Mouse (Mus musculus) liver, embryonic 14.5 days (tissue): ENCODE results near the gene Kpna2. TPM values are rescaled to one million over a fixed set of nuclear protein-coding genes. Genes with fewer than 3 reads are reported as not detected.

ENCODE experiments used
- ATAC-seq: fragments of 200-750 bp; cut with Nextera tagmentation; 2 replicates; pipeline ENCODE4 v1.8.0; 2017; ENCODE audit warnings: moderate number of reproducible peaks, mild to moderate bottlenecking, moderate library complexity; ENCODE audit not compliant: insufficient read depth
- DNase-seq, 3 experiments: peaks; one replicate each; pipeline ENCODE4 v3.0.0-alpha.2; 2012 to 2013; ENCODE audit warnings: low read depth in 3 of 3, low spot score in 3 of 3
- H3K27ac ChIP-seq: fragments of 300-500 bp; sonication (generic); 2 replicates; pipeline ENCODE4 v1.5.1; 2014; ENCODE audit warnings: moderate library complexity, mild to moderate bottlenecking, control low read depth, inconsistent platforms
- H3K27me3 ChIP-seq: fragments of 300-500 bp; sonication (generic); 2 replicates; pipeline ENCODE4 v1.6.1; 2014; ENCODE audit warnings: mild to moderate bottlenecking, low read length, moderate library complexity; ENCODE audit not compliant: control insufficient read depth, insufficient read depth
- H3K36me3 ChIP-seq: fragments of 300-500 bp; sonication (generic); replicated peaks from 2 replicates; pipeline ENCODE4 v1.6.1; 2014; ENCODE audit warnings: low read depth; ENCODE audit not compliant: control insufficient read depth, insufficient read depth
- H3K4me1 ChIP-seq, 2 experiments: fragments of 200-500 bp in 1 of 2; fragments of 300-500 bp in 1 of 2; sonication (generic) in 1 of 2; replicated peaks; 2 replicates each; pipeline ENCODE4 v1.6.1; 2012 to 2014; ENCODE audit warnings: antibody characterized with exemption in 1 of 2, inconsistent platforms in 1 of 2, low read length in 1 of 2; ENCODE audit not compliant: control insufficient read depth in 2 of 2, insufficient read depth in 2 of 2
- H3K4me2 ChIP-seq: fragments of 300-500 bp; sonication (generic); 2 replicates; pipeline ENCODE4 v1.6.1; 2014; ENCODE audit warnings: low read depth, mild to moderate bottlenecking, control low read depth, moderate library complexity
- H3K4me3 ChIP-seq, 2 experiments: fragments of 200-500 bp in 1 of 2; fragments of 300-500 bp in 1 of 2; sonication (generic) in 1 of 2; 2 replicates each; pipeline ENCODE4 v1.5.1; 2012 to 2014; ENCODE audit warnings: low read depth in 2 of 2, low read length in 2 of 2, mild to moderate bottlenecking in 2 of 2, control low read depth in 1 of 2, inconsistent platforms in 1 of 2, moderate library complexity in 1 of 2; ENCODE audit not compliant: insufficient read depth in 1 of 2
- H3K9ac ChIP-seq: fragments of 300-500 bp; sonication (generic); replicated peaks from 2 replicates; pipeline ENCODE4 v1.6.1; 2014; ENCODE audit warnings: mild to moderate bottlenecking, control low read depth, moderate library complexity
- H3K9me3 ChIP-seq: fragments of 300-500 bp; sonication (generic); 2 replicates; pipeline ENCODE4 v1.6.1; 2016; ENCODE audit warnings: low read length, mixed read lengths; ENCODE audit not compliant: control insufficient read depth
- CTCF ChIP-seq: IDR thresholded peaks from 2 replicates; pipeline ENCODE4 v1.5.1; 2016; ENCODE audit warnings: antibody characterized with exemption, low read depth, control low read depth
- EP300 ChIP-seq: IDR thresholded peaks from 2 replicates; pipeline ENCODE4 v1.6.1; 2016; ENCODE audit warnings: antibody characterized with exemption, low read depth
- WGBS: fragments of 180-500 bp; shearing (Covaris S2); extraction: QIAGEN DNeasy Blood & Tissue Kit; methylation state at CpG from one replicate; pipeline ENCODE4 v1.1.7; 2014; ENCODE audit not compliant: insufficient replicate concordance; 5-methylcytosine and 5-hydroxymethylcytosine counted together
- polyA plus RNA-seq, 2 experiments: library from polyadenylated mRNA; depleted of rRNA in 1 of 2; stranded (reverse) in 1 of 2; unstranded in 1 of 2; fragments of >200 nt; fragmentation: Nextera tagmentation in 1 of 2; extraction: Ambion mirVana in 1 of 2; gene quantifications; 2 replicates each; pipeline versions ENCODE4 v1.2.1 to v1.2.3; 2012 to 2014

The Kpna2 gene
- polyA plus RNA-seq, 2 experiments: 158 to 277 TPM

- no peak overlapping the region for H3K4me3 ChIP-seq
- WGBS: 60% methylated on average over 2 of the region's 2 CpGs
- DNase-seq: no peak
Measured at GRCm38 (mm10) chr11:106974440-106974839, 24.9 kb downstream of the Kpna2 start.

DNA sequence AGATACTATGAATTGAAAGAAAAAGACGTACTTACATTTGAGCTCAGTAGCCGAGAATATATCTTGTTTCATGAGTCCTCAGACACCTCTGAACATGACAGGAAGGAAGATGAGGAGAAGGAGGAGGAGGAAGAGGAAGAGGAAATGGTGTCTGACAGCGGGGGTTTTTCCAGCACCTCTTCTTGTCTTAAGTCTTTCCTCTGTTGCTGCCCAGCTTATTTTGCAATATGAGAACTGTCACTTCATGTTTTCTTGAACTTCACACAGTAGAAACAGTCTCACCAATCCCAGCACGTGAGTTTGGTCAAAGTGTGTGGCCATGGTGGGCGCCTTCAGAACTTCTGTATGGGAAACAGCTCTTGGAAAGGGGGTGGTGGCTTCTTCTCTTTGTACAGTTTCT lies 26.3 kb downstream of the Kpna2 start:
- no peak overlapping the region for H3K4me3 ChIP-seq
- no peaks in the 10 kb centered on the region for H3K27me3 ChIP-seq
- H3K4me2 ChIP-seq: no peak overlapping the region
- no peaks in the 10 kb centered on the region for H3K36me3 ChIP-seq
- no peak overlapping the region for H3K9ac ChIP-seq
- no peak for ATAC-seq
- TF ChIP-seq CTCF (no peak), EP300 (no peak)
- 38% methylated on average over 5 of the region's 5 CpGs for WGBS
- no peak for DNase-seq
- no peak overlapping the region for H3K27ac ChIP-seq
- no peaks in the 10 kb centered on the region for H3K4me1 ChIP-seq
- H3K9me3 ChIP-seq: no peaks in the 10 kb centered on the region

More at GRCm38 (mm10) chr11:106974440-106974839, 24.9 kb downstream of the Kpna2 start:
- Histone ChIP-seq H3K27ac (no peak overlapping the region), H3K9ac (no peak overlapping the region), H3K9me3 (no peaks in the 10 kb centered on the region), H3K27me3 (no peaks in the 10 kb centered on the region), H3K36me3 (no peaks in the 10 kb centered on the region), H3K4me1 (no peaks in the 10 kb centered on the region), H3K4me2 (no peak overlapping the region)
- no peak for TF ChIP-seq EP300
- TF ChIP-seq CTCF: peak; percentile 57
- ATAC-seq: no peak

DNA sequence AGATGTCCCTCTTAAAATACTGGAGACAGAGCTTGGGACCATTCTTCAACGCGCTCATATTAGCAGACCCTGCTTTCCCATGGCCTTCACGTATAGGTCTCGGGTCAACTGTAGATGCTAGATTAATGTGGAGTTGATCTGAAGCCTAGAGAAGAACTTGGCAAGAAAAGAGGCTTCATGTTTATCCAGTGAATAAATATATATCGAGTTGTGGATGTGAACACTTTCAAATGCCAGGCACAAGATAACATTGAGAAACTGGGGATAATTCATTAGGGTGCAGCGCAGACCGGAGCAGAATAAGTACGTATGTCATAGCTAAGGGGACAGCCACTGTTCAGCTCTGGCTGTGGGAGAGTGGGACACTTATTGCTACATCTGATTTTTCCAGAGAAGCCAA lies 29.5 kb downstream of the Kpna2 start:
- Histone ChIP-seq H3K27me3 (no peaks in the 10 kb centered on the region), H3K4me2 (no peak overlapping the region), H3K9ac (no peak overlapping the region), H3K9me3 (no peaks in the 10 kb centered on the region), H3K27ac (no peak overlapping the region), H3K36me3 (no peaks in the 10 kb centered on the region), H3K4me3 (no peak overlapping the region), H3K4me1 (no peaks in the 10 kb centered on the region; a peak in 1 of 4 replicates)
- 79% methylated on average over 8 of the region's 8 CpGs for WGBS
- no peak for DNase-seq
- ATAC-seq: no peak
- TF ChIP-seq CTCF (no peak), EP300 (no peak)

DNA sequence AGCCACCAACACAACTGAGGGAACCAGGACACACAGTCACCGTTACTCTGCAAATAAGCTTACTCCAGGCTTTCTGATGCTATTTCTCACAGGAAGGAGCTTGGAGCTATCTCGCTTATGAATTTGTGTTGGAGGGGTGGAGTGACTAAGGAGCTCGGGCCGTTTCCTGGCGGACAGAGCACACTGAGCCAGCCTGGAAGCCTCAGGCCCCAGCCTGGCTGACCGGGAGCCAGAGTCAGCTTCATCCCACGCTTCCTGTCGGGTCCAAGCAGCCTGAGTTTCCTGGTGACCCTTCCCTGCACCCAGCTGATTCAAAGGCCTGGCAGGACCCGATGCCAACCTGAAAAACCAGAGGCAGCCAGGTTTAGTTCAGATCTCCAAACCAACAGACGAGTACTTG lies 31.7 kb downstream of the Kpna2 start:
- 0 out of 2 replicates have a peak, but pooled peaks have one; percentile 11 for ATAC-seq
- H3K9me3 ChIP-seq: no peaks in the 10 kb centered on the region
- no peak overlapping the region for H3K4me3 ChIP-seq
- H3K4me2 ChIP-seq: no peak overlapping the region
- TF ChIP-seq CTCF (no peak), EP300 (no peak)
- no peaks in the 10 kb centered on the region for H3K36me3 ChIP-seq
- no peak overlapping the region for H3K27ac ChIP-seq
- no peaks in the 10 kb centered on the region; a peak in 1 of 4 replicates for H3K4me1 ChIP-seq
- no peak for DNase-seq
- H3K9ac ChIP-seq: no peak overlapping the region
- 47% methylated on average over 10 of the region's 10 CpGs for WGBS
- H3K27me3 ChIP-seq: no peaks in the 10 kb centered on the region

DNA sequence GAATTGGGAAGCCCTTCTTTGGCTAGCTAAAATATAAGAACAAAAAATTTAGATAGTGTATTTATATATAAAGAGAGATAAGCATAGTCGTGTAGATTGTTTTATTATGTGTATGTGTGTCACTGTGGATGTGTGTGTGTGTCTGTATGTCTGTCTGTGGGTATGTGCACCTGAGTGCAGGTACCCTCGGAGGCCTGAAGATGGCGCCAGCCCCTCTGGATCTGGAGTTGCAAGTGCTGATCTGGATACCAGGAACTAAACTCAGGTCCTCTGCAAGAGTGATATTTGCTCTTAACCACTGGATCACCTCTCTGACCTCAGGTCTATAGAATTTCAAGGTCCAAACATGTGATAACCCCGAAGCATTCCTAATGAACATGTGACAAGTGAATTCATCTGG lies 33.5 kb downstream of the Kpna2 start:
- Histone ChIP-seq H3K4me1 (peaks cover 0 to 5% of the 10 kb centered on the region in 2 experiments; a peak in 1 of 4 replicates), H3K36me3 (no peaks in the 10 kb centered on the region), H3K27ac (no peak overlapping the region), H3K27me3 (no peaks in the 10 kb centered on the region), H3K4me3 (no peak overlapping the region), H3K9ac (no peak overlapping the region), H3K9me3 (no peaks in the 10 kb centered on the region), H3K4me2 (no peak overlapping the region)
- TF ChIP-seq EP300 (no peak), CTCF (peak; percentile 36)
- no peak for ATAC-seq
- 68% methylated on average over 4 of the region's 4 CpGs for WGBS
- DNase-seq: no peak
